Mouse (Mus musculus) monocyte, adult 5-6 weeks (primary cell): ENCODE measurements around the gene Smurf2. TPM values are rescaled to one million over a fixed set of nuclear protein-coding genes. Genes with fewer than 3 reads are reported as not detected.

Experiments used
- ATAC-seq: fragments of 153-309, 156-312 bp; replicated peaks from 2 replicates; pipeline ENCODE4 v1.8.0; 2017; ENCODE audit warnings: mild to moderate bottlenecking; ENCODE audit not compliant: low TSS enrichment, insufficient number of reproducible peaks, severe bottlenecking, poor library complexity, low FRiP score
- total RNA-seq: library from RNA; stranded (forward); fragments of 200-1000, 200-491, 200-594 nt; gene quantifications from 3 replicates; pipeline ENCODE4 v1.2.3, GENCODE M21; 2017

The Smurf2 gene
- 51.0 to 76.4 TPM (median 65.5 TPM) in 3 replicates for total RNA-seq

- ATAC-seq: peak; percentile 75
Observed at GRCm38 (mm10) chr11:106920551-106921379, at the start of gene Smurf2. Gene Smurf2 (minus strand): TSS chr11:106920715.

- ATAC-seq: no peak
Observed at GRCm38 (mm10) chr11:106969798-106970197, 49.3 kb upstream of the Smurf2 start.

- ATAC-seq: no peak
Observed at GRCm38 (mm10) chr11:106967630-106968029, 47.1 kb upstream of the Smurf2 start.

GRCm38 (mm10) chr11:106965881-106966280 is 45.4 kb upstream of the Smurf2 start:
- no peak for ATAC-seq

GRCm38 (mm10) chr11:106962310-106962709 is 41.8 kb upstream of the Smurf2 start:
- ATAC-seq: no peak

GRCm38 (mm10) chr11:106961471-106962081 is 41.1 kb upstream of the Smurf2 start:
- peak; percentile 41 for ATAC-seq

GRCm38 (mm10) chr11:106959121-106959520 is 38.6 kb upstream of the Smurf2 start:
- no peak for ATAC-seq

GRCm38 (mm10) chr11:106958407-106959071 is 38.0 kb upstream of the Smurf2 start:
- no peak for ATAC-seq

- peak; percentile 79 for ATAC-seq
Observed at GRCm38 (mm10) chr11:106957271-106957980, 36.9 kb upstream of the Smurf2 start.

GRCm38 (mm10) chr11:106954566-106954965 is 34.1 kb upstream of the Smurf2 start:
- ATAC-seq: no peak

- ATAC-seq: no peak
Observed at GRCm38 (mm10) chr11:106954116-106954515, 33.6 kb upstream of the Smurf2 start.

- ATAC-seq: 0 out of 2 replicates have a peak, but pooled peaks have one; percentile 40
Observed at GRCm38 (mm10) chr11:106937306-106937705, 16.8 kb upstream of the Smurf2 start.

GRCm38 (mm10) chr11:106930366-106930765 is 9.9 kb upstream of the Smurf2 start:
- ATAC-seq: no peak

- no peak for ATAC-seq
Observed at GRCm38 (mm10) chr11:106928935-106929334, 8.4 kb upstream of the Smurf2 start.

GRCm38 (mm10) chr11:106927950-106928349 is 7.4 kb upstream of the Smurf2 start:
- no peak for ATAC-seq

- no peak for ATAC-seq
Observed at GRCm38 (mm10) chr11:106927226-106927625, 6.7 kb upstream of the Smurf2 start.

- ATAC-seq: no peak
Observed at GRCm38 (mm10) chr11:106926732-106927131, 6.2 kb upstream of the Smurf2 start.

- peak; percentile 70 for ATAC-seq
Observed at GRCm38 (mm10) chr11:106919612-106920550, 634 bp downstream of the Smurf2 start.
